Mouse (Mus musculus) naive thymus-derived CD4-positive, alpha-beta T cell, adult 2 months (primary cell): ENCODE results near the gene Gm7030.
"Not testable (repeated sequence)": the region's sequence is repeated elsewhere in the genome, so short reads cannot be mapped to it uniquely, and the experiment has no call there.

Experiments used
- DNase-seq: peaks from one replicate; pipeline ENCODE4 v3.0.0-alpha.2; 2011; ENCODE audit warnings: low read depth

Gm7030 gene

DNA sequence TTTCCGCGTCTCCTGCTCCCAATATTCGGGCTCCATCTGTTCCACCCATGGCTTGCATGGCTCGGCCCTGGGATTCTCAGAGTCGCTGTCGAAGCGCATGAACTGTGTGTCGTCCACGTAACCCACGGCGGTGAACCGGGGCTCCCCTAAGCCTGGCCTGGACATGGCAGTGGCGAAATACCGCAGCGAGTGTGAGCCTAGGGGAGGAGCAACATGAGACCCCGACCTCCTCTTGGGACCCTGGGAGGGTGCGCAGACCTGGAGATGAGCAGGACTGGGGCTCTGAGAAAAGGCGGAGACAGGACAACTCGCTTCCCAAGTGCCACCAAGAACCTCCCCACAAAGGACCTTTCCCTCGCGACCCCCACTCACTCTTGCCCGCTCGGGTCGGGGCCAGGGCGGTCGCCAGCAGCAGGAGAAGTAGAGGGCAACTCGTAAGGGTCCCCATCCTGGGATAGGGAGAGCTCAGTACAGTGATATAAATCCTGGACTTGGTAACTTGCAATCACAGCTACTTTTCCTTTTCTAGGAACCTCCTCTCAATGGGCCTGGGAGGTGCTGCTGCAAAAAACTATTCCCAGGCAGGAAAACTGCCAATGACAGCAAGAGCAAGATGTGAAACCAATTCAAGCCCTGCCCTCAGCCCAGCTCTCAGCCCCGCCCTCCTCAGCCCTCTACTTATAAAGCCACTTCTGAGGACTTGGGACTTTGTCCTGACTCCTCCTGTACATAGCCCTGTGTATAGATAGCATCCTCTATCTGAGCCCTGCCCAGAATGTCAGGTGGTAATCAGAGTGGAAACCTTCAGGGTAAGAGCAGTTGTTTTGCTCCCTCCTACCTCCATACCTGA, at the start of gene Gm7030:
Gm7030 (minus strand) TSS at position 458 of the 850 bp plus-strand sequence.
- DNase-seq: not testable (repeated sequence)

DNA sequence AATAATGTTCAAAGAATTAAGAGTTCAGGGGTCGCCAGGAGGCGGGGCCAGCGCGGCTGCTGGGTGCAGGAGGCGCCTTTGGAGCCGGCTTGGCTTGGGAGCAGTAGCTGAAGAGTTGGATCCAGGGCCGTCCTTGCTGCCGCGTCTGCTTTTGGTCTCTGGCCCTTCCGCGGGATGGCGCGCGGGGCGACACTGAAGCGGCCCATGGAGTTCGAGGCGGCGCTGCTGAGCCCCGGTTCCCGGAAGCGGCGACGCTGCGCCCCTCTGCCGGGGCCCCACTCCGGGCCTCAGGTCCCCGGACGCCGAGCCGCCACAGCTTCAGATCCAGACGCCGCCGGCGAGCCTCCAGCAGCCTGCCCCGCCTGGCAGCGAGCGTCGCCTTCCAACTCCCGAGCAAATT, 49.7 kb upstream of the Gm7030 start:
- DNase-seq: peak; percentile 65

DNA sequence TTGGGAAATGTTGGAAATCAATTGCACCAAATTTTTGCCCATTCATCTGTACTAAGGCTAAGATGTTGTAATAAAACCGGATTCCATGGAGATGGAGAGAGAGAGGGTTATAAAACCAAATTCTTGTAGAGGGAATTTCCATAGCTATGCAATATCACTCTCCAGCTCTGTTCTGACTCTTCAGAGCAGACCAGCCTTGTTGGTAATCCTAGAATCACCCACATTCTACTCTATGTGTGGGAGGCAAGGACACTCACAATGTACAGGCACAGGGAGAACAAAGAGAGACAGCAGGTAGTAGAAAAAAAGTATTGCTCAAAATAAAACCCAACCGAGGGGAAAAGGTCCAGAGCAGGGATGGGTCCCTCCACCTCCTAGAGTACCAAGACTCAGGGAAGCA, 46.9 kb upstream of the Gm7030 start:
- not testable (repeated sequence) for DNase-seq

DNA sequence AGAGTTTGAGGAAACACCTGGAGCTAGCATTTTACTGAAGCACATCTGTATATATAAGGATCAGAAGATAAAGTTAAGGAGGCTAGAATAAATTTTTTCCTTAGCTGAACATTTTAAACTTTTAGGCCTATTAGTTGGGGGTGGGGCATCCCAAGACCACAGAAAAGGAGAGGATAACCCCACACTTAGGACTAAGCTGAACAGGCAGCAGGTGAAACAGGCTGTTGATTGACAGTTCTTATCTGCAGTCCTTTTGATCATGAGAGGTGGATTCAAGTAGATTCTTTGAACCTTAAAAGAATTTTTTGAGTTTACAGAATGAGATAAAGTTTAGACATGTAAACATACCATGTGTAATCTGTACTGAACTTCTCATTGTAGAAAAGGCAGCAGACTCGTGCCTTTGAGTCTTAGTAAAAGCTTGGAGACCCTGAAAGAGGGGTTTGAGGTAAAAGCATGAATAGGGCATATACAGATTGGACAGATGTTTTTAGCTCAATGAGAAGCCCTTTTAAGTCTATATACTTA, 41.1 kb upstream of the Gm7030 start:
- no peak for DNase-seq

DNA sequence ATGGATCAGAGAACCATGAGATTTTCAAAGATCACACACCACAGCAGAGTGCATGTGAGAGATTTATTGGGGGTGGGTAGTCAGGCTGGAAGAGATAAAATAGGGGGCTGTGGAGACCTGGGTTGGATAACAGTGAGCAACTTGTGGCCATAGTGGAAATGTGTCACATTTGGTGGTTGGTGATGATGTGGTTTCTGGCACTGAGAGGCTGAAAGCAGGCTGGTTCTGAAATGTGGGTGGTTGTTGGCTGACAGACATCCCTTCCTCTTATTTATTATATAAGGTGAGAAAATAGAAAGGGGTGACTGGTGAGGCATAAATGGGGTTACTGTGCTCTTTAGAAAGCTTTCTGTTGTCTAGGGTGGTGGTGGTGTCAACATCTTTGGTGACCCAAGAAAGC, 40.5 kb upstream of the Gm7030 start:
- DNase-seq: no peak

DNA sequence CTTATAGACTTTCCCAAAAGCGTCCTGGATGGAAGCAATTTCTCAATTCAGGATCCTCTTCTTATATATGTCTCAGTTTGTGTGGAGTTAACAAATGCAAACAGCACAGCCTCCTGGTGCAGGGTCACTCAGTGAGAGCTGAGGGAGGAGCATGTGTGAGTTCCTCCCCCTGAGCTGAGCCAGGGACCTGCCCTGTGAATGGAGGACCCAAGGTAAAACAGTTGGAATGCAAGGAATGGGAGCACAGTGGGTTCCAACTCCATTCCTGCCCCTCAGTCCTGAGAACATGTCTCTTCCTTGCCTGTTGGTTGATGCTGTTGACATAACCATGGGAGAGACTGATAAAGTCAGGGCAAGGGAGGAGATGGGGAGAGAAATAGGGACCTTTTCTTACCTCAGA, 39.9 kb upstream of the Gm7030 start:
- not testable (repeated sequence) for DNase-seq

DNA sequence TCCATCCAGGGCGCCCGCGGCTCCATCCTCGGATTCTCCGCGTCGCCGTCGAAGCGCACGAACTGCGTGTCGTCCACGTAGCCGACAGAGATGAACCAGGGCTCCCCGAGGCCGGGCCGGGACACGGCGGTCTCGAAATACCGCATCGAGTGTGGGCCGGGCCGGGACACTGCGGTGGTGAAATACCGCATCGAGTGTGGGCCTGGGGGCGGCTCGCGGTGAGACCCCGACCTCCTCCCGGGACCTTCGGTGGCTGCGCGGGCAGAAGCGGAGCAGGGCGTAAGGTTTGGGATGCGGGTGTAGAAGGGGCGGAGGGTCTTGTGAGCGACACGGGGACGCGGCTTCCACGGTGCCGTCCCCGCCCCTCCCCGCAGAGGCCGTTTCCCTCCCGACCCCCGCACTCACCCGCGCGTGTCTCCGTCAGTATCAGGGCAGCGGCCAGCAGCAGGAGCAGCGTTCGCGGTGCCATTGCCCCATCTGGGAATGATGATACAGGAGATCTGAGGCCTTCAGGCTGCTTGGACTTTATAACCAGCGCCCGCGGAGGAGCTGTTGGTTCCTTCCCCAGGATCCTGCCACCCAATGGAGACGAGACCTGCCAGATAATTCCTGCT, 38.9 kb upstream of the Gm7030 start, which contains the start of gene Gm8909:
Gm8909 (minus strand) TSS at position 499 of the 614 bp plus-strand sequence.
- DNase-seq: peak; percentile 35

DNA sequence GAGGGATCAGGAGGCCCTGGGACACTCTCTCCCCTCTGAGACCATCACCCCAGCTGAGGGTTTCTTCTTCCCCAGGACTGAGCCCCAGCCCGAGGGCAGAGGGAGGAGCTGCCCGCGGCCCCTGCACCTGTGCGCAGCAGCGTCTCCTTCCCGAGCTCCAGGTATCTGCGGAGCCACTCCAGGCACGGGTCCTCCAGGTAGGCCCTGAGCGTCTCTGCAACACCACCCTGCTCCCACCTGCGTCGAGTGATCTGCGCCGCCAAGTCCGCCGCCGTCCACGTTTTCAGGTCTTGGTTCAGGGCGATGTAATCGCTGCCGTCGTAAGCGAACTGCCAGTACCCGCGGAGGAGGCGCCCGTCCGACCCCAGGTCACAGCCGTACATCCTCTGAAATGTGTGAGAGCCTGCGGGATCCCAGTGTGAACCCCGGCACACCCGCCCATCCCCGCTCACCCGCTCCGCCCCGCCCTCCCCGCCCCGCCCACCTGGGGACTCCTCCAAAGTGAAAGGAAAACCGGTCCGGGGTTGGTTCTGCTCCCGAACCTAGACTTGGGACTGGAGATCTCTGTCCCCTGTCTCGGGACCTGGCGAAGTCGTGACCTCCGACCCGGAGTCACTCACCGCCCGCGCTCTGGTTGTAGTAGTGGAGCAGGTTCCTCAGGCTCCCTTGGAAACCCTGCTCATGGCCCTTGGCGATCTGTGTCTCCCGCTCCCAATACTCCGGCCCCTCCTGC, 38.2 kb upstream of the Gm7030 start:
- DNase-seq: peak; percentile 74

DNA sequence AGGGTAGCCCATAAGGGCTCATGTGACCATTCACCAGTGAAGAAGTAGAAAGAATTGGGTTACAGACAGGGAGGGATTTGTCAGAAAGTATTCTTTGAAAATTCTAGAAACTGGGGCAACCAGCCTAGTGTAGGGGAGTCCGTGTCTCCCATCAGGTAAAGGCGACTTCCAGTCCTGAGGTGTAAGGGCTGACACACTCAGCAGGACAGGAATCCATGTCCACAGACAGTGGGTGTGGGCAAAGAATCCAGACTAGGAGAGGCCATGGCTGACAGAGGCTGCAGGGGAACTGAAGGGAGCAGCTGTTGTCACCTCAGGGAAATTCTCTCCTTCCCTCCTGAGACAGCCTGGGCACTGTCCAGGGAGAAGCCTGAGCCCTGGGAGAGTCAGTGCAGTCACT, 37.7 kb upstream of the Gm7030 start:
- not testable (repeated sequence) for DNase-seq

DNA sequence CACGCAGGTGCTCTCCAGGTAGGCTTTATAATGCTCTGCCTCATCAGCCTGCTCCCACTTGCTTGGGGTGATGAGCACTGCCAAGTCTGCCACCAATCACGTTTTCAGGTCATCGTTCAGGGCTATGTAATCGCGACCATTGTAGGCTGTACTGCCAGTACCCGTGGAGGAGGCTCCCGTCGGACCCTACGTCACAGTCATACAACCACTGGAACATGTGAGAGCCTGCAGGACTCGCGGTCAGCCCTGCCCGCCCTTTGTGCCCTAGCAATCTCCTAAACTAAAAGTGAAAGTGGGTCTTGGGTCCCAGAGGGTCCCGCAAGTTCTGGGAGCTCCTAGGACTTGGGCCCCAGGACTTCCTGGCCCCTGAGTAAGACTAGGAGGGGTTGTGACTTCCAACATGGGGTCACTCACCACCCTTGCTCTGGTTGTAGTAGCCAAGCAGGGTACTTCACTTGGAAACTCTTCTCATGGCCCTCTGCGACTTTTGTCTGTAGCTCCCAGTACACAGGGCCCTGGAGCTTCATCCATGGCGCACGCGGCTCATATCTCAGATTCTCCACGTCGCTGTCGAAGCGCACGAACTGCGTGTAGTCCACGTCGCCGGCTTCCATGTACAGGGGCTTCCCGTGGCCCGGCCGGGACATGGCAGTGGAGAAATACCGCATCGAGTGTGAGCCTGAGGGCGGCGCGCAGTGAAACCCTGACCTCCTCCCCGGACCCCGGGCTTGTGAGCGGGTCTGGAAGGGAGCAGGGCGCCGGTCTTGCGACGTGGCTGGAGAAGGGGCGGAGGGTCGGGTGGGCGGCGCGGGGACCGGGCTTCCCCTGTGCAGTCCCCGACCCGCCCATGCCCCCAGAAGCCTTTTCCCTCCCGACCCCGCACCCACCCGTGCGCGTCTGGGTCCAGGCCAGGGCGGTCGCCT, 32.2 kb upstream of the Gm7030 start:
- peak; percentile 44 for DNase-seq

DNA sequence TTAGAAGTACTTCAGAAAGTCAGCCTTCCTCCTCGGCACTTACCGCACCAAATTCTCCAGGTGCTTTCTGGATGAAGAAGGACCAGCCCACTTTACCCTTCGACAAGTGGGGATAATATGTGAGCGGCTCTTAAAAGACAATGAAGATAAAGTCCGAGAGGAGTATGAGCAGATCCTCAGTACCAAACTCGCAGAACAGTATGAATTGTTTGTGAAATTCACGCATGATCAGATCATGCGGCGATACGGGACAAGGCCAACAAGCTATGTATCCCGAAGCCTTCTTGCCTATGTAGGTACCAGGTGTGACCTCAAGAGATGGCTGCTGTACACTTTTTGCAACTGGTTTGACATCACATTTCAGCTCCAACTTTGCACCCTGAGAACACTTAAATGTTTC, 29.0 kb upstream of the Gm7030 start:
- DNase-seq: not testable (repeated sequence)

DNA sequence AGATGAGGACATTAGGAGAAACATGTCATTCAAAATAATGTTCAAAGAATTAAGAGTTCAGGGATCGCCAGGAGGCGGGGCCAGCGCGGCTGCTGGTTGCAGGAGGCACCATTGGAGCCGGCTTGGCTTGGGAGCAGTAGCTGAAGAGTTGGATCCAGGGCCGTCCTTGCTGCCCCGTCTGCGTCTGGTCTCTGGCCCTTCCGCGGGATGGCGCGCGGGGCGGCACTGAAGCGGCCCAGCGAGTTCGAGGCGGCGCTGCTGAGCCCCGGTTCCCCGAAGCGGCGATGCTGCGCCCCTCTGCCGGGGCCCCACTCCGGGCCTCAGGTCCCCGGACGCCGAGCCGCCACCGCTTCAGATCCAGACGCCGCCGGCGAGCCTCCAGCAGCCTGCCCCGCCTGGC, 28.6 kb upstream of the Gm7030 start:
- not testable (repeated sequence) for DNase-seq

DNA sequence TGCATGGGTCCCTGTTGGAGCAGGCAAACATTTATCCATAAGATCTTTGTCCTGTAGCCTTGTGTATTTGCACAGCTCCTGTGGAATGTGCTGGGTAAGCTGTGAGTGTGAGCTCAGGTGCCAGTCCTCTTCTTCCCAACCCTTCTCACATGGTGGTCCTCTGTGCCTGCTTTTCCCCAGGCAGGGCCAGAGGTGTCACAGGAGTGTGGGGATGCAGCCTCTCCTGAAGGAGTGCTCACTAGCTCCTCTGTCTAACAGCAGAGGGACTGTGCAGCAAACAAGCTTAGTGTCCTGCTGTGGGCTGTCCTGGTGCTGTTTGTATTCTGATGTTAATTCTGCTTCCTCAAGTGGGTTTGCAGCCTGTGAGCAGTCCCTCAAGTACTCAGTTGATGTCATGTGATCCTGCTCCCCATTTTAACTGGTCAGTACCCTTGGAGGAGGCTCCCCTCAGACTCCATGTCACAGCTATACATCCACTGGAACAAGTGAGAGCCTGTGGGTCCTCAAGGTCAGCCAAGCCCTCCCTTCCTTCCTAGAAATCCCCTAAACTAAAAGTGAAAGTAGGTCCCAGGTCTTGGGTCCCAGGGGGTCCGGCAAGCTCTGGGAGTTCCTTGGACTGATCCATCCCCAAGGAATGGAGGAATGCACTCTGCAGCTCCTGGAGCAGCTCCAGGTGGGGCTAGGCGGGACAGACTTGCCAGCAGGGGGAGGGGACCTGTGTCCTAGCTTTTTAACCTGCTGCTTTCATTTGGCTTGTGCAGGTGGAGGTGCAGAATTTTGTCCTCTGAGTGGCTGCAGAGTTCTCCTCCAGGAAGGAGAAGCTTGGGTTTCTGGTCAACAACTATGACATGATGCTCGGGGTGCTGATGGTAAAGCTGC, 25.3 kb upstream of the Gm7030 start:
- DNase-seq: no peak

DNA sequence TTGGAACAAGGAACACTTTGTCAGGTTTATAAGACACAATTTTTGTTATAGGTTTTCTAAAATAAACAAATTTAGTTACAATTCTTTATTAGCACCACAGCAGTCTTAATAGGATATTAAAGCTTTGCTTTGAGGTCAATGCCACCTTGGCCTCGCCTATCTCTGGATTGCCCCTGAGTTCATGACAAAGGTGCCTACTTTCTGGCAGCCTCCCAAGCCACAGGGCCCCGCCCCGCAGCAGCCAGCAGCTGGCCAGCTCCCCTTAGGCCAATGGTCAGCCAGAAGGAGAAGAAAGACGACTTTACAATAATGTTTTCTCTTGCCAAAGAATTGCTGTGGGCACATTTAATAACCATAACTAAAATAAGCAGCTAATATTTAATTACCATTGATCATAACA, 22.0 kb upstream of the Gm7030 start:
- DNase-seq: not testable (repeated sequence)

DNA sequence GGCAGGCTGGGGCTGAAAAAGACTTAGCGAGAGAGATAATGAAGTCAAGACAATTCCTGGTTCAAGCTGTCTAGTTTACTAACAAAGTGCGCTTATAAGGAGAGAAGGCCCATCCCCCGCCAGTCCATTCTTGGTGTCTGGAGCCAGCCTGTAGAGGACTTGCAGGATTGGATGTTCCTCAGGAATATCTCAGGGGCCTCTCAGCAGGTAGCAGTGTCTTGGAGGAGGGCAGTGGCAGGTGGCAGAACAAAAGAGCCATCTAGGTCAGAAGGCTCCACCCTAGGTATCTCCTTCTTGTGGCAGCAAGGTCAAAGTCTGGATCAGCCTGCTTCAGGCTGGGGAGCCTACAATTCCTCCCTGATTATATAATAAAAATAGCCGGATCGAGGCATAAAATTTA, 19.2 kb upstream of the Gm7030 start:
- not testable (repeated sequence) for DNase-seq

DNA sequence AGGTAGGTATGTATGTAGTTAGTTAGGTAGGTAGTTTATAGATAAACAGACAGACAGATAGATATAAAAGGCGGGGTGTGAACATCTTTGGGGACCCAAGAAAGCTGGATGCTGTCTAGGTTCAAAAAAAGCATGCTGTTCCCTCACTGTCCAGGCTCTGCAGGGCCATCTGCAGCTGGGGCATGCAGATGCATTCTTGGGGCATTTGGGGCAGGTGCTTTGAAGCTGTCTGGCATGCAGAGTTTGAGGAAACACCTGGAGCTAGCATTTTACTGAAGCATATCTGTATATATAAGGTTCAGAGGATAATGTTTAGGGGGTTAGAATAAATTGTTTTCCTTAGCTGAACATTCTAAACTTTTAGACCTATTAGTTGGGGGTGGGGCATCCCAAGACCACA, 17.7 kb upstream of the Gm7030 start:
- DNase-seq: not testable (repeated sequence)

DNA sequence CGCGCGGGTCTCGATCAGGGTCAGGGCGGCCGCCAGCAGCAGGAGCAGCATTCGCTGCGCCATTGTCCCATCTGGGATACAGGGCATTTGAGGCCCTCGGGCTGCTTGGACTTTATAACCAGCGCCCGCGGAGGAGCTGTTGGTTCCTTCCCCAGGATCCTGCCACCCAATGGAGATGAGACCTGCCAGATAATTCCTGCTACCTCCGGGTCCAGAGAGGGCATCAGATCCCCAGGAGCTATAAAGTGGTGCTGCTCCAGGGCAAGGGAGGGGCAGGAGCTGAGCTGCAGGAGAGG, 16.6 kb upstream of the Gm7030 start:
- DNase-seq: not testable (repeated sequence)

DNA sequence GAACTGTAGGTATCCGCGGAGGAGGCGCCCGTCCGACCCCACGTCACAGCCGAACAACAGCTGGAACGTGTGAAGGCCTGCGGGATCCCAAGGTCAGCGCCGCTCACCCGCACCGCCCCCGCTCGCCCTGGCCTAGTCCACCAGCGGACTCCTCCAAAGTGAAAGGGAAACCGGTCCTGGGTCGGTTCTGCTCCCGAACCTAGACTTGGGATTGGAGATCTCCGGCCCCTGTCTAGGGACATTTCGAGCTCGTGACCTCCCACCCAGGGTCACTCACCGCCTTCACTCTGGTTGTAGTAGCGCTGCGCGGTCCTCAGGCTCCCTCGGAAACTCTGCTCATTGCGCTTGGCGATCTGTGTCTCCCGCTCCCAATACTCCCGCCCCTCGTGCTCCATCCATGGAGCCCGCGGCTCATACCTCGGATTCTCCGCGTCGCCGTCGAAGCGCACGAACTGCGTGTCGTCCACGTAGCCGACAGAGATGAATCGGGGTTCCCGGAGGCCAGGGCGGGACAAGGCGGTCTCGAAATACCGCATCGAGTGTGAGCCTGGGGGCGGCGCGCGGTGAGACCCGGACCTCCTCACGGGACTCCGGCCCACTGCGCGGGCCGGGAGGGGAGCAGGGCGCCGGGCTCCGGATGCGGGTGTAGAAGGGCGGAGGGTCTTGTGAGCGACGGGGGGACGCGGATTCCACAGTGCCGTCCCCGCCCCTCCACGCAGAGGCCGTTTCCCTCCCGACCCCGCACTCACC, 16.1 kb upstream of the Gm7030 start:
- peak; percentile 53 for DNase-seq

DNA sequence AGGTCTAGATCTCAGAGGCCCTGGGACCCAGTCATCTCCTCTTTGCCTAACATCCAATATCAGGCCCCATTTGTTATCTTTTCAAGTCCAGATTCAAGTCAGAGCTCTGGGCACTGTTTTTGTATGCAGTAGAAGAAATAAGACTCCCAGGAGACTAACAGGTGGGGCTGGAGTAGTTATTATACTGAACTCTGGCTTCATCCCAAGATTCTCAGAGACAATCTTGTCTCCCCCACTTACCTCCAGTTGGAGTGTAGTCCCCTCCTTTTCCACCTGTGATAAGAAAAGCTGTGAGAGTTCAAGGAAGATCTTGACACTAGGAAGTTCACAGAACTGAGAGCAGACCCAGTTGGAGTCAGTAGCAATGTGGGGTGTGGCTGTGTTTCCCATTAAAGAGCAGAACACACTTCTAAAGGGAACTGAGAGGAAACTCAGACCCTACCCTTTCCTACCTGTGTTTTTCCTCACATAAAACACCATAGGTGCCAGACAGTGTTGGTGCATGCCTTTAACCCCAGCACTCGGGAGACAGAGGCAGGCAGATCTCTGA, 7.1 kb upstream of the Gm7030 start:
- not testable (repeated sequence) for DNase-seq
